ENCODE assay signal across 8 mouse cellular contexts in genomic region chr2:180207840-180208239, GRCm38 (mm10). TPM values are rescaled to one million over a fixed set of nuclear protein-coding genes. Genes with fewer than 3 reads are reported as not detected.
A peak's percentile ranks its signal among the peaks of the same experiment; 100 is the strongest.
DNase-seq lines count a peak whose midpoint lies in the region; ATAC-seq and TF ChIP-seq lines count a peak whose summit lies in the region.

No protein-coding gene starts in this region.

- no peak for ATAC-seq in forebrain, embryonic 12.5 days (ENCODE audit: low FRiP score)
- ATAC-seq in embryonic facial prominence, embryonic 11.5 days (replicated peaks; ENCODE audit: insufficient number of reproducible peaks, low FRiP score, low TSS enrichment, low read depth): no peak
- ATAC-seq in lung, embryonic 14.5 days (ENCODE audit: insufficient read depth): no peak

- H3K4me1 ChIP-seq in forebrain, embryonic 10.5 days: peaks cover 3% of the 10 kb centered on the region; the same call in 1 of the 2 replicates
- peaks cover 6% of the 10 kb centered on the region; the same call in 1 of the 2 replicates for H3K4me1 ChIP-seq in forebrain, embryonic 12.5 days
- no peaks in the 10 kb centered on the region for H3K4me1 ChIP-seq in ES-Bruce4 (ENCODE audit: control insufficient read depth, insufficient read depth, low read length)
- H3K4me1 ChIP-seq in embryonic facial prominence, embryonic 11.5 days (ENCODE audit: control insufficient read depth, insufficient read depth, low read length): no peaks in the 10 kb centered on the region
- no peaks in the 10 kb centered on the region; the same call in 1 of the 2 replicates for H3K4me1 ChIP-seq in lung, embryonic 14.5 days (ENCODE audit: insufficient read depth)

- peaks cover 21% of the 10 kb centered on the region for H3K36me3 ChIP-seq in forebrain, embryonic 10.5 days (replicated peaks)
- H3K36me3 ChIP-seq in forebrain, embryonic 12.5 days (replicated peaks): no peaks in the 10 kb centered on the region
- H3K36me3 ChIP-seq in ES-Bruce4 (ENCODE audit: control insufficient read depth, insufficient read depth, low read length, poor library complexity, severe bottlenecking): peaks cover 25% of the 10 kb centered on the region
- no peaks in the 10 kb centered on the region for H3K36me3 ChIP-seq in embryonic facial prominence, embryonic 11.5 days (replicated peaks; ENCODE audit: control insufficient read depth, insufficient read depth, low read depth, low read length)
- H3K36me3 ChIP-seq in lung, embryonic 14.5 days (ENCODE audit: insufficient read depth): peaks cover 24% of the 10 kb centered on the region; the same call in 1 of the 2 replicates

- peak; percentile 68 for TF ChIP-seq CTCF in ES-Bruce4 (IDR thresholded peaks at IDR 0.05; ENCODE audit: low read depth, low read length)
- TF ChIP-seq CTCF in lung, embryonic 14.5 days (IDR thresholded peaks at IDR 0.05; ENCODE audit: low read depth): peak; percentile 62

- TF ChIP-seq POLR2A in ES-Bruce4 (IDR thresholded peaks at IDR 0.05; ENCODE audit: insufficient read depth, low read length): no peak

- DNase-seq in forebrain, embryonic 10.5 days (ENCODE audit: extremely low spot score, low spot score): peak; percentile 41
- peak; percentile 54 for DNase-seq in embryonic facial prominence, embryonic 11.5 days (ENCODE audit: low spot score)
- DNase-seq in induced T-regulatory cell, adult 2 months (ENCODE audit: low read depth): peak; percentile 48
- DNase-seq in lung, embryonic 14.5 days: peak; percentile 63
- DNase-seq in thymus, postnatal 4 days: peak; percentile 60
- DNase-seq in right cerebral cortex, postnatal 36 days (ENCODE audit: low spot score in 2 of 2): no peak

- H3K4me2 ChIP-seq in forebrain, embryonic 12.5 days: no peak overlapping the region
- no peak overlapping the region for H3K4me2 ChIP-seq in embryonic facial prominence, embryonic 11.5 days (ENCODE audit: low read depth, low read length)
- H3K4me2 ChIP-seq in lung, embryonic 14.5 days: no peak overlapping the region

- no peaks in the 10 kb centered on the region for H3K27me3 ChIP-seq in forebrain, embryonic 10.5 days (ENCODE audit: poor library complexity, severe bottlenecking)
- no peaks in the 10 kb centered on the region for H3K27me3 ChIP-seq in forebrain, embryonic 12.5 days
- no peaks in the 10 kb centered on the region for H3K27me3 ChIP-seq in ES-Bruce4 (ENCODE audit: control insufficient read depth, insufficient read depth, low read length, poor library complexity, severe bottlenecking)
- H3K27me3 ChIP-seq in embryonic facial prominence, embryonic 11.5 days (ENCODE audit: control insufficient read depth, insufficient read depth, low read length): no peaks in the 10 kb centered on the region
- no peaks in the 10 kb centered on the region for H3K27me3 ChIP-seq in lung, embryonic 14.5 days (ENCODE audit: insufficient read depth, low read length)

- H3K9me3 ChIP-seq in forebrain, embryonic 10.5 days: no peaks in the 10 kb centered on the region
- 0 out of 2 replicates have a peak, but pooled peaks cover 3% of the 10 kb centered on the region for H3K9me3 ChIP-seq in forebrain, embryonic 12.5 days
- H3K9me3 ChIP-seq in ES-Bruce4 (replicated peaks; ENCODE audit: control insufficient read depth, insufficient read depth, low read length, poor library complexity, severe bottlenecking): no peaks in the 10 kb centered on the region
- H3K9me3 ChIP-seq in embryonic facial prominence, embryonic 11.5 days (replicated peaks; ENCODE audit: control insufficient read depth, low read length): no peaks in the 10 kb centered on the region
- H3K9me3 ChIP-seq in lung, embryonic 14.5 days (ENCODE audit: low read depth, low read length): no peaks in the 10 kb centered on the region; the same call in 1 of the 2 replicates

- no peak overlapping the region for H3K9ac ChIP-seq in forebrain, embryonic 12.5 days
- H3K9ac ChIP-seq in ES-Bruce4 (ENCODE audit: low read depth, poor library complexity, severe bottlenecking): no peak overlapping the region
- no peak overlapping the region for H3K9ac ChIP-seq in embryonic facial prominence, embryonic 11.5 days (replicated peaks; ENCODE audit: low read length)
- no peak overlapping the region for H3K9ac ChIP-seq in lung, embryonic 14.5 days

- no peak overlapping the region for H3K27ac ChIP-seq in forebrain, embryonic 10.5 days
- H3K27ac ChIP-seq in forebrain, embryonic 12.5 days: no peak overlapping the region
- H3K27ac ChIP-seq in ES-Bruce4 (ENCODE audit: insufficient read depth, low read length): no peak overlapping the region
- no peak overlapping the region for H3K27ac ChIP-seq in embryonic facial prominence, embryonic 11.5 days (replicated peaks; ENCODE audit: low read depth, low read length)
- no peak overlapping the region for H3K27ac ChIP-seq in lung, embryonic 14.5 days (ENCODE audit: low read depth)

- H3K4me3 ChIP-seq in forebrain, embryonic 10.5 days: no peak overlapping the region
- no peak overlapping the region for H3K4me3 ChIP-seq in forebrain, embryonic 12.5 days (replicated peaks)
- H3K4me3 ChIP-seq in ES-Bruce4 (ENCODE audit: low read depth, low read length): no peak overlapping the region
- H3K4me3 ChIP-seq in embryonic facial prominence, embryonic 11.5 days (ENCODE audit: low read depth, low read length): no peak overlapping the region
- no peak overlapping the region for H3K4me3 ChIP-seq in lung, embryonic 14.5 days (ENCODE audit: low read depth, low read length)

- TF ChIP-seq EP300 in ES-Bruce4 (IDR thresholded peaks at IDR 0.05; ENCODE audit: insufficient read depth, low read depth, low read length): no peak

- WGBS in forebrain, embryonic 10.5 days: 71% methylated on average over 7 of the region's 7 CpGs
- WGBS in forebrain, embryonic 12.5 days: 72% methylated on average over 7 of the region's 7 CpGs
- 69% methylated on average over 7 of the region's 7 CpGs for WGBS in embryonic facial prominence, embryonic 11.5 days
- WGBS in lung, embryonic 14.5 days: 63% methylated on average over 7 of the region's 7 CpGs

RNA-seq across cellular contexts. Expression of gene Lama5, which starts 17.8 kb away (rescaled TPM):
- 10.7 and 11.2 TPM in 2 replicates for polyA plus RNA-seq in forebrain, embryonic 10.5 days (2016; fragmentation: Nextera tagmentation; extraction: Ambion mirVana)
- 4.9 and 5.1 TPM in 2 replicates for polyA plus RNA-seq in forebrain, embryonic 12.5 days (2016; fragmentation: Nextera tagmentation; extraction: Ambion mirVana)
- polyA plus RNA-seq in ES-Bruce4 (2011; ENCODE audit: insufficient read depth, insufficient read length, low read depth, missing spikeins): 141 and 145 TPM in 2 replicates
- polyA plus RNA-seq in embryonic facial prominence, embryonic 11.5 days (2014; fragmentation: Nextera tagmentation; extraction: Ambion mirVana): 6.9 and 11.5 TPM in 2 replicates
- 95.0 and 95.1 TPM in 2 replicates for polyA plus RNA-seq in lung, embryonic 14.5 days (2014; fragmentation: Nextera tagmentation; extraction: Ambion mirVana)

RNA-seq across cellular contexts. Expression of gene Adrm1, which starts 36.6 kb away (rescaled TPM):
- 271 and 281 TPM in 2 replicates for polyA plus RNA-seq in forebrain, embryonic 10.5 days (2016; fragmentation: Nextera tagmentation; extraction: Ambion mirVana)
- polyA plus RNA-seq in forebrain, embryonic 12.5 days (2016; fragmentation: Nextera tagmentation; extraction: Ambion mirVana): 213 and 225 TPM in 2 replicates
- 50.0 and 54.3 TPM in 2 replicates for polyA plus RNA-seq in ES-Bruce4 (2011; ENCODE audit: insufficient read depth, insufficient read length, low read depth, missing spikeins)
- 157 and 169 TPM in 2 replicates for polyA plus RNA-seq in embryonic facial prominence, embryonic 11.5 days (2014; fragmentation: Nextera tagmentation; extraction: Ambion mirVana)
- 160 and 163 TPM in 2 replicates for polyA plus RNA-seq in lung, embryonic 14.5 days (2014; fragmentation: Nextera tagmentation; extraction: Ambion mirVana)

RNA-seq across cellular contexts. Expression of gene Rps21, which starts 49.3 kb away (rescaled TPM):
- polyA plus RNA-seq in forebrain, embryonic 10.5 days (2016; fragmentation: Nextera tagmentation; extraction: Ambion mirVana): 560 and 577 TPM in 2 replicates
- 464 and 488 TPM in 2 replicates for polyA plus RNA-seq in forebrain, embryonic 12.5 days (2016; fragmentation: Nextera tagmentation; extraction: Ambion mirVana)
- 1,612 and 1,632 TPM in 2 replicates for polyA plus RNA-seq in ES-Bruce4 (2011; ENCODE audit: insufficient read depth, insufficient read length, low read depth, missing spikeins)
- polyA plus RNA-seq in embryonic facial prominence, embryonic 11.5 days (2014; fragmentation: Nextera tagmentation; extraction: Ambion mirVana): 516 and 527 TPM in 2 replicates
- polyA plus RNA-seq in lung, embryonic 14.5 days (2014; fragmentation: Nextera tagmentation; extraction: Ambion mirVana): 630 and 724 TPM in 2 replicates

Comparison
In these comparisons a context has a peak if more than half of its experiments do, and no peak if none do; other contexts are left out.
1. DNase-seq: peak in forebrain, embryonic 10.5 days (single experiment), embryonic facial prominence, embryonic 11.5 days (single experiment), induced T-regulatory cell, adult 2 months (single experiment), lung, embryonic 14.5 days (single experiment) and thymus, postnatal 4 days (single experiment); none in right cerebral cortex, postnatal 36 days (0 of 2).